Mouse (Mus musculus) kidney, postnatal 25 days (tissue): Measurements from ENCODE around the gene Fasl.

Source experiments
- DNase-seq, 2 experiments: peaks; one replicate each; pipeline ENCODE4 v3.0.0; 2021; ENCODE audit warnings: mixed read lengths in 2 of 2

Gene Fasl

DNA sequence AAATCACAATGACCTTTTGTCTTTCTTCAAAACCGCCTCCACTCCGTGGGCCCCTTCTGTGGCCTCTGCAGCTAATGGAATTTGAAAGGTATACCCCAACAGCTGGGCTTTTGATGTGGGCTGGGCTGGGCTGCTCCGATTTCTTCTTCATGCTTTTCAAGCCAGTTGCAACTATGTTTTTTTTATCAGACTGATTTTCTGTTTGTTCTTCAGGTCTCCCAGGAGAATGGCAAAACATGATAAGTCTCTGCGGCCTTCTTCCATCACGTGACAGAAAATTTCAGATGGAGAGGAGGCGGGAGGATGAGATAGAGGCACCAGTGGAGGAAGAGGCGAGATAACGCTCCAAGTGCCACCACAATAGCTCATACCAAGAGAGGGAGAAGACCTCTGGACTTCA, 37.0 kb downstream of the Fasl start:
- DNase-seq: no peak

GRCm38 (mm10) chr1:161750471-161751041, 37.7 kb downstream of the Fasl start:
- peak in 1 of 2 experiments; percentile 4 for DNase-seq

DNA sequence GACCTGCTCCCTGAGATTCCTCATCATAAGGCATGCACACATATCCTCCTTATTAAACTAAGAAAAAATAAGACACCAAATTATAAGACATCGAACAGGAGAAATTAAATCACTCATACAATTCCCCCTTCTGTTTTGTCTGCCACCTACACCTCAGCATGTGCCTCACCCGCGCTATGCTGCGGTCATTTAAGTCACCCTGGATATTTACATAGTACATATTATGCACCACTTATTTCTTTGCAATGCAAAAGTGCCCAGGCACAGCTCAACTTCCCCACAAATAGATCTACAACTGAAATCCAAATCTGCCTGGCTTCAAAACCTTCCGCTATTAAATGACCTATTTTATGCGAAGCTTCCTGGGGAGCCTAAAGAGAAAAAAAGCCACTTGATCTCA, 39.6 kb downstream of the Fasl start:
- no peak for DNase-seq

GRCm38 (mm10) chr1:161748138-161748537, 40.2 kb downstream of the Fasl start:
- DNase-seq: peak; percentile 42 to 62

DNA sequence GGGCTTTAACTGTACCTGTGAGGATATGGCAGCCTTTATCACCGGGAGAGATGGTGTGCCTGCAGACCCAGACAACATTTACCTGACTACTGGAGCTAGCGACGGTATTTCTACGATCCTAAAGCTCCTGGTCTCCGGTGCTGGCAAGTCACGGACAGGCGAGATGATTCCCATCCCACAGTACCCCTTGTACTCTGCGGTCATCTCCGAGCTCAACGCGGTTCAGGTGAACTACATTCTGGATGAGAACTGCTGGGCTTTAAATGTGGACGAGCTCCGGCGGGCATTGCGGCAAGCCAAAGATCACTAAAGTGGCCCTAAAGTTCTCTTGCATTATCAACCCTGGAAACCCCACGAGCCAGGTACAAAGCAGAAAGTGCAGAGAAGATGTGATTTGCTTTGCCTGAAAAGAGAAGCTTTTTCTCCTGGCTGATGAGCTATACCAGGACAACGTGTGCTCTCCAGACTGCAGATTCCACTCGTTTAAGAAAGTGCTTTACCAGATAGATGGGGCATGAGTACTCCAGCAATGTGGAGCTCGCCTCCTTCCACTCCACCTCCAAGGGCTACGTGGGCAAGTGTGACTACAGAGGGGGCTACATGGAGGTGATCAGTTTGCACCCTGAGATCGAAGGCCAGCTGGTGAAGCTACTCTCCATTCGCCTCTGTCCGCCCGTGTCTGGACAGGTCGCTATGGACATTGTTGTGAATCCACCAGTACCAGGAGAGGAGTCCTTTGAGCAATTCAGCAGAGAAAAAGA, 41.6 kb downstream of the Fasl start:
- no peak for DNase-seq

GRCm38 (mm10) chr1:161744855-161745254, 43.4 kb downstream of the Fasl start:
- no peak for DNase-seq

DNA sequence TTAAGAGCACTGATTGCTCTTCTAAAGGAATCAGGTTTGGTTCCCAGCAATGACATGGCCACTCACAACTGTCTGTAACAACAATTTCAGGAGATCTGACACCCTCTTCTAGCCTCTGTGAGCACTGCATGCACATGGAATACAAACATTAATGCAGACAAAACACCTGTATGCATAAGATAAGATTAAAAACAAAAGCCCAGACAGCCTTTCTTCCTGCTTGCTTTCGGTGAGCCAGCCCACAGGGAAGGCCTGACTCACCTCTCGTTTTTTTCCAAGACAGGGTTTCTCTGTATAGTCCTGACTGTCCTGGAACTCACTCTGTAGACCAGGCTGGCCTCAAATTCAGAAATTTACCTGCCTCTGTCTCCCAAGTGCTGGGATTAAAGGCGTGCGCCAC, 44.1 kb downstream of the Fasl start:
- DNase-seq: no peak

- DNase-seq: no peak
Observed at GRCm38 (mm10) chr1:161742481-161743267, 45.6 kb downstream of the Fasl start.

- peak in 1 of 2 experiments; percentile 11 for DNase-seq
Observed at GRCm38 (mm10) chr1:161736848-161737247, 51.4 kb downstream of the Fasl start.

DNA sequence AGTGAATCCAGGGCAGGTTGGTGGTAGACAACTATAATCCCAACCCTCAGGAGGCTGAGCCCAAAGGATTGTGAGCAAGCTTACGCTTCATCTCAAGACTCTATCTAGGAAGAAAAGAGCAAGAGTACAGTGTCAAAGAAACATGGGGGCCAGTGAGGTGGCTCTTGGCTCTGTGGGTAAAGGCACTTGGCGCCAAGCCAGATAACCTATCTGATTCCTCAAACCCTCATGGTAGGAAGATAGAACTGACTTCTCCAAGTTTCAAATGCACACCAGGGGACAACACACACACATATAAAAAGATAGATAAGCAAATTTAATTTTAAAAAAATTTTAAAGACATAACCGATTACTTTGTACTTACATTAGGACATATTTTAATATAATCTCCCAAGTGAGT, 52.0 kb downstream of the Fasl start:
- no peak for DNase-seq

DNA sequence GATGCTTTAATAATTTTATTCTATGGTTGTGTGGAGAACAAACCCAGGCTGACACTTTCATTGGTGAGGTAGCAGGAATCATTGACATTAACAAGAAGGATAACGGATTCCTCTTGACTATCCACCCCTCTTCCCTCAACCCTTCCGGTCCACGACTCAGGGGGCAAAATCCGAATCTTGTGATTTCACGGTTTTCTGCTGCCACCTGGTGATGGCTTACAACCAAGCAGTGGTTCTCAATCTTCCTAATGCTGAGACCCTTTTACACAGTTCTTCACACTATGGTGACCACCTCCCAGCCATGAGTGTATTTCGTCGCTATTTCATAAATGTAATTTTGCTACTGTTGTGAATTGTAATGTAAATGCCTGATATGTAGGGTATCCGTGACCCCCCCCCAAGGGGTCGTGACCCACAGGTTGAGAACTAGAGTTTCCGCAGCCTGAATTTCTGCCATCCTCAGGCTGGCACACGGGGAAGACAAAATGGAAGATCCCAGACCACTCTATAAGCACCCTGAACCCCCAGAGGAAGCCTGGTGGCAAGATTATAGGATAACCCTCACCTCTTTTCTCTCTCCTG, 52.7 kb downstream of the Fasl start:
- DNase-seq: no peak

GRCm38 (mm10) chr1:161734741-161735211, 53.5 kb downstream of the Fasl start:
- DNase-seq: no peak

DNA sequence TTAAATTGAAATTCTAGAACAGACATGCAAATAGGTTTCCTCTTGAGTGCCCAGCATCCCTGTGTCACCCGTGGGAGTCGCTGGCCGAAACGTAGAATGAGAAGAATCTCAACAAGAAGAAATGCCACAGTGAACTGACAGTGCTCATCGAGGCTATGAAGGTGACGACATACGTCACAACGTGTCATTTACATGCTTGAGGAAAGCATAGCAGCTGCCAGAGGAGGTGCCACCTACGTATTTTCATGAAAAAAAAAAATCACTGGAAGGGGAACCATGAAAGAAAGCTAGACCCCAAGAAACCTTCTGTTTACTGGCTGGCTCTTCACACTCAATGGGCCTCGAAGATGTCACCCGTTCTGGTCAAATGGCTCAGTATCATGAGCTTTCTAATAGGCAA, 54.0 kb downstream of the Fasl start:
- DNase-seq: no peak
